9 mouse cellular contexts compared by ENCODE assay signal in the genomic region with DNA sequence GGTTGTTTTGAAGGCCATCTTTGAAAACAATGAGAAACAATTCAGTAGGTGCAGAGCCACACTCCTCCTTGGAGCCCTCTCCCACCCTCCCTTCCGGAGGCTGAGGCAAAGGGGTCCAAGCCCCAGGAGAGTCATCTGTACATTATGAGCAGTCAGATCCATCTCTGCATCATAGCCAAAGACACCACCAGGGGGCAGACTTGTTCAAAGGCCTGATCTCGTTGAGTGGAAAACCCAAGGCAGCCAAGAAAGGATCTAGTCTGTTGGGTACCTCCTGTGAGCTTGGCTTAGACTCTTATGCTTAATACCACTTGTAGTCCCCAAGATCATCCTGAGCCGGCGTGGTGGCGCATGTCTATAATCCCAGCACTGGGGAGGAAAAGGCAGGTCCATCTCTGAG. TPM values are rescaled to one million over a fixed set of nuclear protein-coding genes. Genes with fewer than 3 reads are reported as not detected.
DNase-seq lines count a peak whose midpoint lies in the region; ATAC-seq and TF ChIP-seq lines count a peak whose summit lies in the region.
"Had no signal": no experiment of that assay in that cellular context is flagged by ENCODE, and none has a peak within 500 bp of the region (broad histone marks: within the 10 kb centered on the region; RNA-seq: fewer than 3 reads in every experiment).

No protein-coding gene starts in this region.

- no peaks in the 10 kb centered on the region for H3K4me1 ChIP-seq in intestine, embryonic 14.5 days (replicated peaks; ENCODE audit: control insufficient read depth, insufficient read depth, low read length)
- H3K4me1 ChIP-seq in intestine, embryonic 15.5 days (replicated peaks): peaks cover under 1% of the 10 kb centered on the region
- H3K4me1 ChIP-seq in cerebellum, adult 2 months (ENCODE audit: control insufficient read depth, insufficient read depth, low read length): no peaks in the 10 kb centered on the region
- no peaks in the 10 kb centered on the region for H3K4me1 ChIP-seq in hindbrain, postnatal 0 days (ENCODE audit: insufficient read depth, low read length)
- no peaks in the 10 kb centered on the region for H3K4me1 ChIP-seq in limb, embryonic 11.5 days (ENCODE audit: control insufficient read depth, insufficient read depth, low read length)
- H3K4me1 ChIP-seq: limb, embryonic 13.5 days had no signal

- no peak overlapping the region for H3K27ac ChIP-seq in intestine, embryonic 14.5 days (ENCODE audit: low read depth)
- no peak overlapping the region for H3K27ac ChIP-seq in intestine, embryonic 15.5 days
- no peak overlapping the region for H3K27ac ChIP-seq in cerebellum, adult 2 months (ENCODE audit: insufficient read depth, low read length)
- no peak overlapping the region for H3K27ac ChIP-seq in hindbrain, postnatal 0 days
- no peak overlapping the region for H3K27ac ChIP-seq in limb, embryonic 11.5 days (replicated peaks; ENCODE audit: low read depth, low read length)
- H3K27ac ChIP-seq: limb, embryonic 13.5 days had no signal

- ATAC-seq in intestine, embryonic 14.5 days (replicated peaks; ENCODE audit: low FRiP score, low TSS enrichment, low read depth): no peak
- no peak for ATAC-seq in intestine, embryonic 15.5 days
- ATAC-seq in hindbrain, postnatal 0 days: 0 out of 2 replicates have a peak, but pooled peaks have one; percentile 18
- ATAC-seq in limb, embryonic 11.5 days (ENCODE audit: insufficient number of reproducible peaks, low FRiP score, low TSS enrichment, low read depth): no peak

- H3K9ac ChIP-seq in intestine, embryonic 14.5 days (ENCODE audit: low read length): no peak overlapping the region
- H3K9ac ChIP-seq in intestine, embryonic 15.5 days: no peak overlapping the region
- no peak overlapping the region for H3K9ac ChIP-seq in hindbrain, postnatal 0 days (replicated peaks; ENCODE audit: low read length)
- H3K9ac ChIP-seq in limb, embryonic 11.5 days (ENCODE audit: low read length): no peak overlapping the region
- H3K9ac ChIP-seq: limb, embryonic 13.5 days had no signal

- WGBS in intestine, embryonic 14.5 days: 71% methylated on average over 5 of the region's 5 CpGs
- 72% methylated on average over 5 of the region's 5 CpGs for WGBS in intestine, embryonic 15.5 days
- WGBS in cerebellum, adult 2 months: 31% methylated on average over 5 of the region's 5 CpGs
- 66% methylated on average over 5 of the region's 5 CpGs for WGBS in hindbrain, postnatal 0 days
- WGBS in limb, embryonic 11.5 days: 69% methylated on average over 5 of the region's 5 CpGs

- no peak overlapping the region for H3K4me2 ChIP-seq in intestine, embryonic 14.5 days (ENCODE audit: low read length)
- H3K4me2 ChIP-seq in intestine, embryonic 15.5 days (replicated peaks): no peak overlapping the region
- H3K4me2 ChIP-seq in hindbrain, postnatal 0 days (ENCODE audit: low read depth, low read length): no peak overlapping the region
- H3K4me2 ChIP-seq in limb, embryonic 11.5 days (ENCODE audit: low read depth, severe bottlenecking): no peak overlapping the region
- H3K4me2 ChIP-seq: limb, embryonic 13.5 days had no signal

- no peaks in the 10 kb centered on the region for H3K27me3 ChIP-seq in intestine, embryonic 14.5 days (replicated peaks; ENCODE audit: control insufficient read depth, insufficient read depth, low read length)
- H3K27me3 ChIP-seq in intestine, embryonic 15.5 days (replicated peaks): no peaks in the 10 kb centered on the region
- H3K27me3 ChIP-seq in cerebellum, adult 2 months (ENCODE audit: control insufficient read depth, insufficient read depth, low read length): no peaks in the 10 kb centered on the region
- H3K27me3 ChIP-seq in hindbrain, postnatal 0 days (ENCODE audit: insufficient read depth, low read length): no peaks in the 10 kb centered on the region
- H3K27me3 ChIP-seq in limb, embryonic 11.5 days (ENCODE audit: control insufficient read depth, insufficient read depth, low read length): no peaks in the 10 kb centered on the region
- H3K27me3 ChIP-seq: limb, embryonic 13.5 days had no signal

- H3K9me3 ChIP-seq in intestine, embryonic 14.5 days (ENCODE audit: control insufficient read depth, low read length): peaks cover 29% of the 10 kb centered on the region
- 0 out of 2 replicates have a peak, but pooled peaks cover 5% of the 10 kb centered on the region for H3K9me3 ChIP-seq in intestine, embryonic 15.5 days
- peaks cover 2% of the 10 kb centered on the region; the same call in 1 of the 2 replicates for H3K9me3 ChIP-seq in hindbrain, postnatal 0 days (ENCODE audit: low read length)
- peaks cover 4% of the 10 kb centered on the region; the same call in 1 of the 2 replicates for H3K9me3 ChIP-seq in limb, embryonic 11.5 days (ENCODE audit: control insufficient read depth, low read length)

- TF ChIP-seq CTCF in cerebellum, adult 2 months (IDR thresholded peaks at IDR 0.05; ENCODE audit: borderline replicate concordance, insufficient read depth, low read depth, low read length): peak; percentile 43; the same call in 1 of the 2 replicates
- peak; percentile 60 for TF ChIP-seq CTCF in hindbrain, postnatal 0 days (IDR thresholded peaks at IDR 0.05; ENCODE audit: low read depth)

- peak; percentile 70 for DNase-seq in intestine, embryonic 14.5 days (ENCODE audit: low spot score)
- peak; percentile 25 for DNase-seq in Muller cell, postnatal 12 days (ENCODE audit: inconsistent ontology term)
- DNase-seq in cerebellum, adult 2 months: peak; percentile 38 to 51
- peak; percentile 67 for DNase-seq in hindbrain, postnatal 0 days (ENCODE audit: low spot score)
- DNase-seq in limb, embryonic 11.5 days (ENCODE audit: low spot score): peak; percentile 55
- peak; percentile 50 to 69 for DNase-seq in right cerebral cortex, postnatal 10 days (ENCODE audit: low spot score in 2 of 2)
- DNase-seq in neural tube, embryonic 10.5 days (ENCODE audit: extremely low spot score, low spot score): no peak

- H3K36me3 ChIP-seq in intestine, embryonic 14.5 days (ENCODE audit: control insufficient read depth, insufficient read depth, low read length): no peaks in the 10 kb centered on the region
- H3K36me3 ChIP-seq in intestine, embryonic 15.5 days: no peaks in the 10 kb centered on the region
- no peaks in the 10 kb centered on the region for H3K36me3 ChIP-seq in hindbrain, postnatal 0 days (ENCODE audit: insufficient read depth, low read length)
- H3K36me3 ChIP-seq in limb, embryonic 11.5 days (ENCODE audit: control insufficient read depth, insufficient read depth, low read length): no peaks in the 10 kb centered on the region
- H3K36me3 ChIP-seq: limb, embryonic 13.5 days had no signal

- TF ChIP-seq POLR2A in cerebellum, adult 2 months (IDR thresholded peaks at IDR 0.05; ENCODE audit: borderline replicate concordance, insufficient read depth, low read length): no peak

- H3K4me3 ChIP-seq in intestine, embryonic 14.5 days (ENCODE audit: low read depth, low read length): no peak overlapping the region
- H3K4me3 ChIP-seq in intestine, embryonic 15.5 days (replicated peaks): no peak overlapping the region
- H3K4me3 ChIP-seq in cerebellum, adult 2 months (replicated peaks; ENCODE audit: insufficient read depth, low read depth, low read length): no peak overlapping the region
- H3K4me3 ChIP-seq in hindbrain, postnatal 0 days (ENCODE audit: low read length): no peak overlapping the region
- no peak overlapping the region for H3K4me3 ChIP-seq in limb, embryonic 11.5 days (ENCODE audit: low read depth, low read length)
- H3K4me3 ChIP-seq: limb, embryonic 13.5 days had no signal

RNA-seq across cellular contexts. Expression of a gene that starts 11.5 kb away (rescaled TPM):
- 0.09 TPM in 1 of 2 replicates, not detected in the other for polyA plus RNA-seq in intestine, embryonic 14.5 days (2014; fragmentation: Nextera tagmentation; extraction: Ambion mirVana)
- 0.40 and 0.42 TPM in 2 replicates for polyA plus RNA-seq in intestine, embryonic 15.5 days (2015; fragmentation: Nextera tagmentation; extraction: Ambion mirVana)
- polyA plus RNA-seq in cerebellum, adult 2 months (2012; rRNA removed): not detected in 2 replicates
- not detected in 2 replicates for total RNA-seq in hindbrain, postnatal 0 days (2014; rRNA removed)
- polyA plus RNA-seq in hindbrain, postnatal 0 days (2015; fragmentation: Nextera tagmentation; extraction: Ambion mirVana): 0.05 TPM in 2 replicates
- polyA plus RNA-seq in limb, embryonic 11.5 days (2014; fragmentation: Nextera tagmentation; extraction: Ambion mirVana): 0.54 and 0.61 TPM in 2 replicates

RNA-seq across cellular contexts. Expression of a gene that starts 23.6 kb away (rescaled TPM):
- polyA plus RNA-seq in intestine, embryonic 14.5 days (2014; fragmentation: Nextera tagmentation; extraction: Ambion mirVana): 0.16 TPM in 1 of 2 replicates, not detected in the other
- 0.19 and 0.32 TPM in 2 replicates for polyA plus RNA-seq in intestine, embryonic 15.5 days (2015; fragmentation: Nextera tagmentation; extraction: Ambion mirVana)
- polyA plus RNA-seq in cerebellum, adult 2 months (2012; rRNA removed): 0.05 and 0.08 TPM in 2 replicates
- total RNA-seq in hindbrain, postnatal 0 days (2014; rRNA removed): 0.25 TPM in 1 of 2 replicates, not detected in the other
- 0.05 TPM in 1 of 2 replicates, not detected in the other for polyA plus RNA-seq in hindbrain, postnatal 0 days (2015; fragmentation: Nextera tagmentation; extraction: Ambion mirVana)
- 0.28 and 0.44 TPM in 2 replicates for polyA plus RNA-seq in limb, embryonic 11.5 days (2014; fragmentation: Nextera tagmentation; extraction: Ambion mirVana)

RNA-seq across cellular contexts. Expression of a gene that starts 48.0 kb away (rescaled TPM):
- polyA plus RNA-seq in intestine, embryonic 14.5 days (2014; fragmentation: Nextera tagmentation; extraction: Ambion mirVana): 2.2 TPM in 2 replicates
- 2.3 and 2.7 TPM in 2 replicates for polyA plus RNA-seq in intestine, embryonic 15.5 days (2015; fragmentation: Nextera tagmentation; extraction: Ambion mirVana)
- 0.11 and 0.14 TPM in 2 replicates for polyA plus RNA-seq in cerebellum, adult 2 months (2012; rRNA removed)
- total RNA-seq in hindbrain, postnatal 0 days (2014; rRNA removed): not detected in 2 replicates
- polyA plus RNA-seq in hindbrain, postnatal 0 days (2015; fragmentation: Nextera tagmentation; extraction: Ambion mirVana): not detected in 2 replicates
- 0.12 TPM in 1 of 2 replicates, not detected in the other for polyA plus RNA-seq in limb, embryonic 11.5 days (2014; fragmentation: Nextera tagmentation; extraction: Ambion mirVana)
